Mouse (Mus musculus): ENCODE results near the gene B2m. TPM values are rescaled to one million over a fixed set of nuclear protein-coding genes. Genes with fewer than 3 reads are reported as not detected.

B2m gene
- polyA plus RNA-seq, 1 experiment from 2014 or later = 383 TPM

- Histone ChIP-seq H3K36me3 (ENCODE audit: control insufficient read depth, insufficient read depth, low read length) (no peaks in the 10 kb centered on the region), H3K9ac (replicated peaks; ENCODE audit: low read depth, low read length) (no peak within 1 kb of the TSS), H3K27ac (ENCODE audit: low read length) (no peak within 1 kb of the TSS), H3K4me3 (ENCODE audit: low read depth, low read length) (no peak within 1 kb of the TSS), H3K27me3 (ENCODE audit: control insufficient read depth, insufficient read depth, low read length) (no peaks in the 10 kb centered on the region), H3K4me1 (ENCODE audit: control insufficient read depth, insufficient read depth, low read length) (no peaks in the 10 kb centered on the region), H3K4me2 (replicated peaks; ENCODE audit: low read depth, low read length) (no peak within 1 kb of the TSS), H3K9me3 (ENCODE audit: control insufficient read depth, low read depth, low read length) (no peaks in the 10 kb centered on the region)
- no peak for ATAC-seq (ENCODE audit: insufficient number of reproducible peaks, insufficient read depth, low FRiP score, low read depth)
- WGBS = 77% methylated on average over 17 of the region's 17 CpGs
Observed at GRCm38 (mm10) chr2:122186106-122186505, 38.6 kb downstream of the B2m start, which contains the start of the genes Patl2 and Terb2. Gene Patl2, minus strand, starts transcription at chr2:122186189. Gene Terb2, plus strand, starts transcription at chr2:122186272.

GRCm38 (mm10) chr2:122186751-122187150 is 39.3 kb downstream of the B2m start:
- H3K4me3 ChIP-seq (ENCODE audit: low read depth, low read length) = no peak overlapping the region
- ATAC-seq (ENCODE audit: insufficient number of reproducible peaks, insufficient read depth, low FRiP score, low read depth) = no peak
- no peak overlapping the region for H3K4me2 ChIP-seq (replicated peaks; ENCODE audit: low read depth, low read length)
- WGBS = 94% methylated on average over 3 of the region's 3 CpGs
- no peak overlapping the region for H3K9ac ChIP-seq (replicated peaks; ENCODE audit: low read depth, low read length)
- H3K27ac ChIP-seq (ENCODE audit: low read length) = no peak overlapping the region
- no peaks in the 10 kb centered on the region for H3K9me3 ChIP-seq (ENCODE audit: control insufficient read depth, low read depth, low read length)
- no peaks in the 10 kb centered on the region for H3K27me3 ChIP-seq (ENCODE audit: control insufficient read depth, insufficient read depth, low read length)
- no peaks in the 10 kb centered on the region for H3K4me1 ChIP-seq (ENCODE audit: control insufficient read depth, insufficient read depth, low read length)
- H3K36me3 ChIP-seq (ENCODE audit: control insufficient read depth, insufficient read depth, low read length) = no peaks in the 10 kb centered on the region

- no peaks in the 10 kb centered on the region for H3K27me3 ChIP-seq (ENCODE audit: control insufficient read depth, insufficient read depth, low read length)
- no peaks in the 10 kb centered on the region for H3K36me3 ChIP-seq (ENCODE audit: control insufficient read depth, insufficient read depth, low read length)
- no peak for ATAC-seq (ENCODE audit: insufficient number of reproducible peaks, insufficient read depth, low FRiP score, low read depth)
- no peak overlapping the region for H3K27ac ChIP-seq (ENCODE audit: low read length)
- no peaks in the 10 kb centered on the region for H3K4me1 ChIP-seq (ENCODE audit: control insufficient read depth, insufficient read depth, low read length)
- H3K4me2 ChIP-seq (replicated peaks; ENCODE audit: low read depth, low read length) = no peak overlapping the region
- no peak overlapping the region for H3K9ac ChIP-seq (replicated peaks; ENCODE audit: low read depth, low read length)
- H3K9me3 ChIP-seq (ENCODE audit: control insufficient read depth, low read depth, low read length) = no peaks in the 10 kb centered on the region
- no peak overlapping the region for H3K4me3 ChIP-seq (ENCODE audit: low read depth, low read length)
- 71% methylated on average over 3 of the region's 3 CpGs for WGBS
Observed at GRCm38 (mm10) chr2:122191849-122192248, 44.4 kb downstream of the B2m start.

- no peak for ATAC-seq (ENCODE audit: insufficient number of reproducible peaks, insufficient read depth, low FRiP score, low read depth)
Observed at GRCm38 (mm10) chr2:122194509-122194929, 47.0 kb downstream of the B2m start.

GRCm38 (mm10) chr2:122201501-122201900 is 54.0 kb downstream of the B2m start:
- no peaks in the 10 kb centered on the region for H3K27me3 ChIP-seq (ENCODE audit: control insufficient read depth, insufficient read depth, low read length)
- no peak overlapping the region for H3K27ac ChIP-seq (ENCODE audit: low read length)
- H3K36me3 ChIP-seq (ENCODE audit: control insufficient read depth, insufficient read depth, low read length) = no peaks in the 10 kb centered on the region
- no peak for ATAC-seq (ENCODE audit: insufficient number of reproducible peaks, insufficient read depth, low FRiP score, low read depth)
- 64% methylated on average over 1 of the region's 1 CpGs for WGBS
- no peak overlapping the region for H3K9ac ChIP-seq (replicated peaks; ENCODE audit: low read depth, low read length)
- H3K9me3 ChIP-seq (ENCODE audit: control insufficient read depth, low read depth, low read length) = no peaks in the 10 kb centered on the region
- H3K4me1 ChIP-seq (ENCODE audit: control insufficient read depth, insufficient read depth, low read length) = no peaks in the 10 kb centered on the region
- no peak overlapping the region for H3K4me3 ChIP-seq (ENCODE audit: low read depth, low read length)
- H3K4me2 ChIP-seq (replicated peaks; ENCODE audit: low read depth, low read length) = no peak overlapping the region

More at GRCm38 (mm10) chr2:122194509-122194929, 47.0 kb downstream of the B2m start:
- Histone ChIP-seq H3K27me3 (ENCODE audit: control insufficient read depth, insufficient read depth, low read length) (no peaks in the 10 kb centered on the region), H3K4me3 (ENCODE audit: low read depth, low read length) (no peak overlapping the region), H3K4me2 (replicated peaks; ENCODE audit: low read depth, low read length) (no peak overlapping the region), H3K27ac (ENCODE audit: low read length) (no peak overlapping the region), H3K9ac (replicated peaks; ENCODE audit: low read depth, low read length) (no peak overlapping the region), H3K9me3 (ENCODE audit: control insufficient read depth, low read depth, low read length) (no peaks in the 10 kb centered on the region), H3K4me1 (ENCODE audit: control insufficient read depth, insufficient read depth, low read length) (no peaks in the 10 kb centered on the region), H3K36me3 (ENCODE audit: control insufficient read depth, insufficient read depth, low read length) (no peaks in the 10 kb centered on the region)
- WGBS = 52% methylated on average over 1 of the region's 1 CpGs

Other genes starting within 250 kb of the B2m start
- gene Ctdspl2, start 191.7 kb upstream of the B2m start, polyA plus RNA-seq (2014; fragmentation: Nextera tagmentation; extraction: Ambion mirVana) = 63.5 and 66.8 TPM in 2 replicates
- 0.23 TPM in 1 of 2 replicates, not detected in the other for gene Mageb3, start 191.6 kb upstream of the B2m start, polyA plus RNA-seq (2014; fragmentation: Nextera tagmentation; extraction: Ambion mirVana)
- gene Eif3j1, start 119.1 kb upstream of the B2m start, polyA plus RNA-seq (2014; fragmentation: Nextera tagmentation; extraction: Ambion mirVana) = 11.5 and 12.8 TPM in 2 replicates
- gene Spg11, start 29.3 kb upstream of the B2m start, polyA plus RNA-seq (2014; fragmentation: Nextera tagmentation; extraction: Ambion mirVana) = 14.6 and 15.5 TPM in 2 replicates
- 0.14 and 0.23 TPM in 2 replicates for gene Trim69, start 13.0 kb downstream of the B2m start, polyA plus RNA-seq (2014; fragmentation: Nextera tagmentation; extraction: Ambion mirVana)
- gene Patl2, start 38.5 kb downstream of the B2m start, polyA plus RNA-seq (2014; fragmentation: Nextera tagmentation; extraction: Ambion mirVana) = not detected in 2 replicates
- gene Terb2, start 38.6 kb downstream of the B2m start, polyA plus RNA-seq (2014; fragmentation: Nextera tagmentation; extraction: Ambion mirVana) = not detected in 2 replicates
- 28.3 and 30.0 TPM in 2 replicates for gene Sord, start 87.1 kb downstream of the B2m start, polyA plus RNA-seq (2014; fragmentation: Nextera tagmentation; extraction: Ambion mirVana)
- 0.06 and 0.27 TPM in 2 replicates for gene Duox2, start 150.8 kb downstream of the B2m start, polyA plus RNA-seq (2014; fragmentation: Nextera tagmentation; extraction: Ambion mirVana)
- 0.17 TPM in 1 of 2 replicates, not detected in the other for gene Duoxa2, start 151.2 kb downstream of the B2m start, polyA plus RNA-seq (2014; fragmentation: Nextera tagmentation; extraction: Ambion mirVana)
- gene Duoxa1, start 166.0 kb downstream of the B2m start, polyA plus RNA-seq (2014; fragmentation: Nextera tagmentation; extraction: Ambion mirVana) = 3.0 and 3.8 TPM in 2 replicates
- gene Duox1, start 168.0 kb downstream of the B2m start, polyA plus RNA-seq (2014; fragmentation: Nextera tagmentation; extraction: Ambion mirVana) = 0.36 and 0.53 TPM in 2 replicates
- gene Shf, start 221.5 kb downstream of the B2m start, polyA plus RNA-seq (2014; fragmentation: Nextera tagmentation; extraction: Ambion mirVana) = 3.8 and 5.2 TPM in 2 replicates